Mouse (Mus musculus): Measurements from ENCODE around the gene Bscl2. TPM values are rescaled to one million over a fixed set of nuclear protein-coding genes. Genes with fewer than 3 reads are reported as not detected.
"Not testable (repeated sequence)": the region's sequence is repeated elsewhere in the genome, so short reads cannot be mapped to it uniquely, and the experiment has no call there.

The Bscl2 gene
- total and polyA plus RNA-seq, 2 experiments: 27.7 to 131 TPM

DNA sequence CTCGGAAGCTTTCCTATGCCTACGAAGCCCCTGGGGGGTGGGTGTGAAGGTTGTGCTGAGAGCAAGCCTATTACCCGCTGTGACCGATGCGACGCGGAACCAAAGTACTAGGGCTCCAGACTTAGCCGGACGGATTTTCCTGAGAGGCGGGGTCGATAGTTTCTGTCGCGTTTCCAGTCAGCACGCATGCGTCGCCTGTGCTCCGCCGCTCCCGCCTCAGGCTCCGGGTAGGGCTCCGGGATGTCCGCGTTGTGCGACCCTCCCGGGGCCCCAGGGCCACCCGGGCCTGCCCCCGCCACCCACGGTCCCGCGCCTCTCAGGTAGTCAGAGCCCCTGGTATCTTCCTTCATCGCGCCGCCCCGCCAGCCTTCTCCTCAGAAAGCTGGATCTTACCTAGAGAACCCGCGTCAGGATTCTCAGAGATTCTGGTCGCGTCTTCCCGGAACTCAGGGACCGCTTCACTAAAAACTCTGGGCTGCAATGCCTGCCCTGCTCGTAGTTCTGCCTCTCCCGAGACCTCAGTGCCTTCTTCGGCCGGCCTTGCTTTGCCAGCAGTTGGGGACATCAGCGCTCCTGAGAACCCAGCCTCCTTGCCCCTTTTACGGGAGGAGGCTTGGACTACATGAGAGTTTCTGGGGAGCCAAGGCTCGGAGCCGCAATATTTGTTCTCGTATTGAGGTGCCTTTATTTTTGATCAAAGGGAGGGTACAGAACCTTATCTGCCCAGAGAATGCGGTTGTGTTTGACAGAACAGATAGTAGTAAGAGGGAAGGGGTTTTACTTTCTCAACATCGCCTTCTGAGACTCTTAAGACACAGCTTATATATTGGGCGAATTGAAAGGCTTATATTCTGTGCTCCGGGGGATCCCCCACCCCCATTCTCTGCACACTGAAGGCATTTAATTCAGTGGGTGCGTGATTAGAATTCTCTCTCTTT lies 55.8 kb downstream of the Bscl2 start, which contains the start of gene Ints5:
Gene Ints5 (plus strand): TSS at position 177 of the 938 bp plus-strand sequence.
- Histone ChIP-seq H3K79me2 (ENCODE audit: control insufficient read depth, insufficient read depth, low read length) (peaks cover 12% of the 10 kb centered on the region; the same call in 1 of the 2 replicates), H3K36me3 (ENCODE audit: control insufficient read depth, insufficient read depth, low read length) (peaks cover 3% of the 10 kb centered on the region; the same call in 1 of the 2 replicates), H3K27ac (replicated peaks; ENCODE audit: insufficient read depth, low read depth, low read length) (peak within 1 kb of the TSS; percentile 60), H3K4me1 (ENCODE audit: control insufficient read depth, insufficient read depth, low read length) (peaks cover 10% of the 10 kb centered on the region; the same call in 1 of the 2 replicates), H3K4me3 (ENCODE audit: insufficient read depth, low read depth, low read length) (peak within 1 kb of the TSS; percentile 63), H3K9ac (ENCODE audit: low read depth, low read length) (peak within 1 kb of the TSS; percentile 87), H3K27me3 (ENCODE audit: control insufficient read depth, insufficient read depth, low read length) (no peaks in the 10 kb centered on the region)
- peak; percentile 82 for TF ChIP-seq POLR2A (IDR thresholded peaks at IDR 0.05; ENCODE audit: extremely low read depth, insufficient read depth, low read length)
- TF ChIP-seq CTCF (IDR thresholded peaks at IDR 0.05; ENCODE audit: low read depth, low read length): no peak
- 2% methylated on average over 54 of the region's 54 CpGs for WGBS
- peak; percentile 80 for DNase-seq (ENCODE audit: extremely low read depth, low read depth, low spot score)

GRCm38 (mm10) chr19:8895397-8895960 lies 58.2 kb downstream of the Bscl2 start:
- DNase-seq (ENCODE audit: extremely low read depth, low read depth, low spot score): no peak
- Histone ChIP-seq H3K27me3 (ENCODE audit: control insufficient read depth, insufficient read depth, low read length) (no peaks in the 10 kb centered on the region), H3K4me1 (ENCODE audit: control insufficient read depth, insufficient read depth, low read length) (peaks cover 10% of the 10 kb centered on the region), H3K36me3 (ENCODE audit: control insufficient read depth, insufficient read depth, low read length) (peaks cover under 1% of the 10 kb centered on the region; the same call in 1 of the 2 replicates), H3K79me2 (ENCODE audit: control insufficient read depth, insufficient read depth, low read length) (peaks cover 16% of the 10 kb centered on the region; the same call in 1 of the 2 replicates), H3K9ac (ENCODE audit: low read depth, low read length) (no peak overlapping the region), H3K27ac (replicated peaks; ENCODE audit: insufficient read depth, low read depth, low read length) (no peak overlapping the region), H3K4me3 (ENCODE audit: insufficient read depth, low read depth, low read length) (no peak overlapping the region)
- WGBS: 90% methylated on average over 9 of the region's 9 CpGs
- TF ChIP-seq CTCF (IDR thresholded peaks at IDR 0.05; ENCODE audit: low read depth, low read length) (no peak), POLR2A (IDR thresholded peaks at IDR 0.05; ENCODE audit: extremely low read depth, insufficient read depth, low read length) (no peak)

DNA sequence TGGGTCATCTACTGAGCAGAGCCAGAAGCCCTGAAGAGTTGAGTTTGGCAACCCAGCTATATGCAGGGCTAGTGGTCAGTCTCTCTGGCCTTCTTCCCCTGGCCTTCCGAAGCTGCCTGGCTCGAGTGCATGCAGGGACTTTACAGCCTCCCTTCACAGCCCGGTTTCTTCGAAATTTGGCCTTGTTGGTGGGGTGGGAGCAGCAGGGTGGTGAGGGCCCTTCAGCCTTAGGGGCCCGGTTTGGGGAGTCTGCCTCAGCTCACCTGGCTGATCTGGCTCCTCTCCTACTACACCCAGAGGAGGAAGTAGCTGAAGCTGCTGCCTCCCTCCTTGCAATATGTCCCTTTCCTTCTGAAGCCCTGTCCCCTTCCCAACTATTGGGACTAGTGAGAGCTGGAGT lies 59.0 kb downstream of the Bscl2 start:
- not testable (repeated sequence) for DNase-seq (ENCODE audit: extremely low read depth, low read depth, low spot score); H3K4me3 ChIP-seq (ENCODE audit: insufficient read depth, low read depth, low read length); H3K27ac ChIP-seq (replicated peaks; ENCODE audit: insufficient read depth, low read depth, low read length); H3K27me3 ChIP-seq (ENCODE audit: control insufficient read depth, insufficient read depth, low read length); H3K9ac ChIP-seq (ENCODE audit: low read depth, low read length); H3K36me3 ChIP-seq (ENCODE audit: control insufficient read depth, insufficient read depth, low read length)
- H3K79me2 ChIP-seq (ENCODE audit: control insufficient read depth, insufficient read depth, low read length): peaks cover 16% of the 10 kb centered on the region; the same call in 1 of the 2 replicates
- peaks cover 12% of the 10 kb centered on the region for H3K4me1 ChIP-seq (ENCODE audit: control insufficient read depth, insufficient read depth, low read length)
- 85% methylated on average over 5 of the region's 5 CpGs for WGBS

- WGBS: 16% methylated on average over 21 of the region's 21 CpGs
- H3K36me3 ChIP-seq (ENCODE audit: control insufficient read depth, insufficient read depth, low read length); H3K27me3 ChIP-seq (ENCODE audit: control insufficient read depth, insufficient read depth, low read length): not testable (repeated sequence)
- peaks cover 16% of the 10 kb centered on the region; the same call in 1 of the 2 replicates for H3K79me2 ChIP-seq (ENCODE audit: control insufficient read depth, insufficient read depth, low read length)
- H3K4me3 ChIP-seq (ENCODE audit: insufficient read depth, low read depth, low read length): peak overlapping the region; percentile 71
- peak overlapping the region; percentile 38 for H3K27ac ChIP-seq (replicated peaks; ENCODE audit: insufficient read depth, low read depth, low read length)
- H3K4me1 ChIP-seq (ENCODE audit: control insufficient read depth, insufficient read depth, low read length): peaks cover 12% of the 10 kb centered on the region
- peak; percentile 53 for DNase-seq (ENCODE audit: extremely low read depth, low read depth, low spot score)
- peak overlapping the region; percentile 43 for H3K9ac ChIP-seq (ENCODE audit: low read depth, low read length)
Measured at GRCm38 (mm10) chr19:8897211-8897864, 60.1 kb downstream of the Bscl2 start.

- Histone ChIP-seq H3K9ac (ENCODE audit: low read depth, low read length) (peak within 1 kb of the TSS; percentile 81), H3K27ac (replicated peaks; ENCODE audit: insufficient read depth, low read depth, low read length) (peak within 1 kb of the TSS; percentile 86), H3K79me2 (ENCODE audit: control insufficient read depth, insufficient read depth, low read length) (peaks cover 16% of the 10 kb centered on the region; the same call in 1 of the 2 replicates), H3K36me3 (ENCODE audit: control insufficient read depth, insufficient read depth, low read length) (peaks cover 10% of the 10 kb centered on the region; the same call in 1 of the 2 replicates), H3K4me1 (ENCODE audit: control insufficient read depth, insufficient read depth, low read length) (peaks cover 12% of the 10 kb centered on the region), H3K27me3 (ENCODE audit: control insufficient read depth, insufficient read depth, low read length) (no peaks in the 10 kb centered on the region), H3K4me3 (ENCODE audit: insufficient read depth, low read depth, low read length) (peak within 1 kb of the TSS; percentile 71)
- DNase-seq (ENCODE audit: extremely low read depth, low read depth, low spot score): peak; percentile 83
- TF ChIP-seq CTCF (IDR thresholded peaks at IDR 0.05; ENCODE audit: low read depth, low read length) (peak; percentile 24; the same call in 1 of the 2 replicates), POLR2A (IDR thresholded peaks at IDR 0.05; ENCODE audit: extremely low read depth, insufficient read depth, low read length) (peak; percentile 87)
- WGBS: under 1% methylated on average over 53 of the region's 53 CpGs
Measured at GRCm38 (mm10) chr19:8897865-8898495, 60.7 kb downstream of the Bscl2 start, which contains the start of gene Ganab. Gene Ganab, plus strand, starts transcription at chr19:8898071.

Other genes starting within 250 kb of the Bscl2 start
Only the 30 nearest of the 33 such genes appear.
- gene Slc3a2, start 114.1 kb upstream of the Bscl2 start, total RNA-seq (2014; rRNA removed): 30.2 and 37.6 TPM in 2 replicates
- gene Slc3a2, start 114.1 kb upstream of the Bscl2 start, polyA plus RNA-seq (2012; rRNA removed): 62.9 and 71.6 TPM in 2 replicates
- gene Wdr74, start 101.6 kb upstream of the Bscl2 start, total RNA-seq (2014; rRNA removed): 12.5 and 16.6 TPM in 2 replicates
- gene Wdr74, start 101.6 kb upstream of the Bscl2 start, polyA plus RNA-seq (2012; rRNA removed): 23.8 and 28.9 TPM in 2 replicates
- 0.83 TPM in 1 of 2 replicates, not detected in the other for gene 1700092M07Rik, start 96.7 kb upstream of the Bscl2 start, total RNA-seq (2014; rRNA removed)
- gene 1700092M07Rik, start 96.7 kb upstream of the Bscl2 start, polyA plus RNA-seq (2012; rRNA removed): not detected in 2 replicates
- gene Stx5a, start 96.1 kb upstream of the Bscl2 start, total RNA-seq (2014; rRNA removed): 43.5 and 46.8 TPM in 2 replicates
- 42.0 and 62.1 TPM in 2 replicates for gene Stx5a, start 96.1 kb upstream of the Bscl2 start, polyA plus RNA-seq (2012; rRNA removed)
- 16.2 and 22.3 TPM in 2 replicates for gene Nxf1, start 80.4 kb upstream of the Bscl2 start, total RNA-seq (2014; rRNA removed)
- 27.3 and 43.1 TPM in 2 replicates for gene Nxf1, start 80.4 kb upstream of the Bscl2 start, polyA plus RNA-seq (2012; rRNA removed)
- gene Tmem223, start 66.5 kb upstream of the Bscl2 start, total RNA-seq (2014; rRNA removed): 50.3 and 66.9 TPM in 2 replicates
- 93.1 and 122 TPM in 2 replicates for gene Tmem223, start 66.5 kb upstream of the Bscl2 start, polyA plus RNA-seq (2012; rRNA removed)
- gene Tmem179b, start 63.0 kb upstream of the Bscl2 start, total RNA-seq (2014; rRNA removed): 28.4 and 29.8 TPM in 2 replicates
- gene Tmem179b, start 63.0 kb upstream of the Bscl2 start, polyA plus RNA-seq (2012; rRNA removed): 68.8 and 85.1 TPM in 2 replicates
- 4.7 and 5.2 TPM in 2 replicates for gene Taf6l, start 51.0 kb upstream of the Bscl2 start, total RNA-seq (2014; rRNA removed)
- gene Taf6l, start 51.0 kb upstream of the Bscl2 start, polyA plus RNA-seq (2012; rRNA removed): 5.1 and 5.3 TPM in 2 replicates
- gene Polr2g, start 38.9 kb upstream of the Bscl2 start, total RNA-seq (2014; rRNA removed): 25.2 and 26.6 TPM in 2 replicates
- gene Polr2g, start 38.9 kb upstream of the Bscl2 start, polyA plus RNA-seq (2012; rRNA removed): 12.9 and 13.2 TPM in 2 replicates
- 0.20 and 0.37 TPM in 2 replicates for gene Zbtb3, start 34.9 kb upstream of the Bscl2 start, total RNA-seq (2014; rRNA removed)
- 0.31 and 0.43 TPM in 2 replicates for gene Zbtb3, start 34.9 kb upstream of the Bscl2 start, polyA plus RNA-seq (2012; rRNA removed)
- gene Ttc9c, start 18.1 kb upstream of the Bscl2 start, total RNA-seq (2014; rRNA removed): 15.6 and 18.5 TPM in 2 replicates
- gene Ttc9c, start 18.1 kb upstream of the Bscl2 start, polyA plus RNA-seq (2012; rRNA removed): 8.1 and 8.3 TPM in 2 replicates
- 19.5 and 19.6 TPM in 2 replicates for gene Hnrnpul2, start 17.5 kb upstream of the Bscl2 start, total RNA-seq (2014; rRNA removed)
- gene Hnrnpul2, start 17.5 kb upstream of the Bscl2 start, polyA plus RNA-seq (2012; rRNA removed): 11.2 and 11.6 TPM in 2 replicates
- gene AC129217.1, start 7.7 kb upstream of the Bscl2 start, total RNA-seq (2014; rRNA removed): 6.1 and 8.2 TPM in 2 replicates
- 1.7 TPM in 1 of 2 replicates, not detected in the other for gene AC129217.1, start 7.7 kb upstream of the Bscl2 start, polyA plus RNA-seq (2012; rRNA removed)
- not detected in 2 replicates for gene Gng3, start 1.7 kb downstream of the Bscl2 start, total RNA-seq (2014; rRNA removed)
- gene Gng3, start 1.7 kb downstream of the Bscl2 start, polyA plus RNA-seq (2012; rRNA removed): 0.05 TPM in 1 of 2 replicates, not detected in the other
- 0.07 and 0.09 TPM in 2 replicates for gene Lrrn4cl, start 13.3 kb downstream of the Bscl2 start, total RNA-seq (2014; rRNA removed)
- gene Lrrn4cl, start 13.3 kb downstream of the Bscl2 start, polyA plus RNA-seq (2012; rRNA removed): 0.06 and 0.07 TPM in 2 replicates
- gene Ubxn1, start 34.0 kb downstream of the Bscl2 start, total RNA-seq (2014; rRNA removed): 82.7 and 88.4 TPM in 2 replicates
- gene Ubxn1, start 34.0 kb downstream of the Bscl2 start, polyA plus RNA-seq (2012; rRNA removed): 128 and 133 TPM in 2 replicates
- 21.3 and 27.7 TPM in 2 replicates for gene Uqcc3, start 43.5 kb downstream of the Bscl2 start, total RNA-seq (2014; rRNA removed)
- gene Uqcc3, start 43.5 kb downstream of the Bscl2 start, polyA plus RNA-seq (2012; rRNA removed): 32.6 and 38.8 TPM in 2 replicates
- 2.5 and 3.4 TPM in 2 replicates for gene Lbhd1, start 46.3 kb downstream of the Bscl2 start, total RNA-seq (2014; rRNA removed)
- 1.2 and 1.3 TPM in 2 replicates for gene Lbhd1, start 46.3 kb downstream of the Bscl2 start, polyA plus RNA-seq (2012; rRNA removed)
- gene Gm49403, start 46.5 kb downstream of the Bscl2 start, total RNA-seq (2014; rRNA removed): not detected in 2 replicates
- gene Gm49403, start 46.5 kb downstream of the Bscl2 start, polyA plus RNA-seq (2012; rRNA removed): not detected in 2 replicates
- gene 1810009A15Rik, start 51.4 kb downstream of the Bscl2 start, total RNA-seq (2014; rRNA removed): 23.5 and 34.0 TPM in 2 replicates
- gene 1810009A15Rik, start 51.4 kb downstream of the Bscl2 start, polyA plus RNA-seq (2012; rRNA removed): 10.8 and 13.6 TPM in 2 replicates
- gene Gm49416, start 51.5 kb downstream of the Bscl2 start, total RNA-seq (2014; rRNA removed): 3.4 TPM in 1 of 2 replicates, not detected in the other
- 1.1 TPM in 1 of 2 replicates, not detected in the other for gene Gm49416, start 51.5 kb downstream of the Bscl2 start, polyA plus RNA-seq (2012; rRNA removed)
- gene Ints5, start 55.5 kb downstream of the Bscl2 start, total RNA-seq (2014; rRNA removed): 3.8 and 5.6 TPM in 2 replicates
- gene Ints5, start 55.5 kb downstream of the Bscl2 start, polyA plus RNA-seq (2012; rRNA removed): 13.2 and 15.9 TPM in 2 replicates
- gene Ganab, start 60.6 kb downstream of the Bscl2 start, total RNA-seq (2014; rRNA removed): 111 and 132 TPM in 2 replicates
- 127 and 140 TPM in 2 replicates for gene Ganab, start 60.6 kb downstream of the Bscl2 start, polyA plus RNA-seq (2012; rRNA removed)
- 16.8 and 22.6 TPM in 2 replicates for gene B3gat3, start 82.9 kb downstream of the Bscl2 start, total RNA-seq (2014; rRNA removed)
- gene B3gat3, start 82.9 kb downstream of the Bscl2 start, polyA plus RNA-seq (2012; rRNA removed): 88.7 and 101 TPM in 2 replicates
- gene Rom1, start 91.9 kb downstream of the Bscl2 start, total RNA-seq (2014; rRNA removed): 1.7 and 2.3 TPM in 2 replicates
- gene Rom1, start 91.9 kb downstream of the Bscl2 start, polyA plus RNA-seq (2012; rRNA removed): 5.0 and 7.8 TPM in 2 replicates
- gene Eml3, start 92.1 kb downstream of the Bscl2 start, total RNA-seq (2014; rRNA removed): 7.4 and 7.9 TPM in 2 replicates
- gene Eml3, start 92.1 kb downstream of the Bscl2 start, polyA plus RNA-seq (2012; rRNA removed): 20.2 and 26.2 TPM in 2 replicates
- gene Mta2, start 104.4 kb downstream of the Bscl2 start, total RNA-seq (2014; rRNA removed): 25.6 and 27.1 TPM in 2 replicates
- gene Mta2, start 104.4 kb downstream of the Bscl2 start, polyA plus RNA-seq (2012; rRNA removed): 11.2 and 12.1 TPM in 2 replicates
- gene Tut1, start 116.4 kb downstream of the Bscl2 start, total RNA-seq (2014; rRNA removed): 6.0 and 6.2 TPM in 2 replicates
- gene Tut1, start 116.4 kb downstream of the Bscl2 start, polyA plus RNA-seq (2012; rRNA removed): 9.6 and 14.6 TPM in 2 replicates
- gene Eef1g, start 129.6 kb downstream of the Bscl2 start, total RNA-seq (2014; rRNA removed): 101 and 117 TPM in 2 replicates
- 99.1 and 107 TPM in 2 replicates for gene Eef1g, start 129.6 kb downstream of the Bscl2 start, polyA plus RNA-seq (2012; rRNA removed)
- gene Ahnak, start 151.8 kb downstream of the Bscl2 start, total RNA-seq (2014; rRNA removed): 10.3 and 10.9 TPM in 2 replicates
- gene Ahnak, start 151.8 kb downstream of the Bscl2 start, polyA plus RNA-seq (2012; rRNA removed): 0.90 and 1.2 TPM in 2 replicates

Measured in liver, adult 2 months (tissue).